Mouse (Mus musculus): Measurements from ENCODE around the gene Luc7l3.
"Not testable (repeated sequence)": the region's sequence is repeated elsewhere in the genome, so short reads cannot be mapped to it uniquely, and the experiment has no call there.

Luc7l3 gene

GRCm38 (mm10) chr11:94294996-94295845 is 26.6 kb downstream of the Luc7l3 start:
- DNase-seq (ENCODE audit: low spot score): no peak

GRCm38 (mm10) chr11:94290062-94290740 is 31.6 kb downstream of the Luc7l3 start:
- peak; percentile 82 for DNase-seq (ENCODE audit: low spot score)

- no peak for DNase-seq (ENCODE audit: low spot score)
Measured at GRCm38 (mm10) chr11:94287105-94287504, 34.7 kb downstream of the Luc7l3 start.

GRCm38 (mm10) chr11:94285886-94286574 is 35.8 kb downstream of the Luc7l3 start:
- DNase-seq (ENCODE audit: low spot score): no peak

GRCm38 (mm10) chr11:94283536-94284099 is 38.2 kb downstream of the Luc7l3 start:
- no peak for DNase-seq (ENCODE audit: low spot score)

- DNase-seq (ENCODE audit: low spot score): no peak
Measured at GRCm38 (mm10) chr11:94282291-94282690, 39.5 kb downstream of the Luc7l3 start.

- DNase-seq (ENCODE audit: low spot score): no peak
Measured at GRCm38 (mm10) chr11:94281199-94282181, 40.3 kb downstream of the Luc7l3 start, which contains the start of gene Gm21885. Gene Gm21885 (plus strand): TSS chr11:94281873.

GRCm38 (mm10) chr11:94276869-94277337 is 44.9 kb downstream of the Luc7l3 start:
- peak; percentile 89 for DNase-seq (ENCODE audit: low spot score)

- DNase-seq (ENCODE audit: low spot score): no peak
Measured at GRCm38 (mm10) chr11:94275686-94276085, 46.1 kb downstream of the Luc7l3 start.

- no peak for DNase-seq (ENCODE audit: low spot score)
Measured at GRCm38 (mm10) chr11:94275226-94275625, 46.6 kb downstream of the Luc7l3 start.

GRCm38 (mm10) chr11:94274206-94274867 is 47.5 kb downstream of the Luc7l3 start:
- DNase-seq (ENCODE audit: low spot score): peak; percentile 69

- DNase-seq (ENCODE audit: low spot score): no peak
Measured at GRCm38 (mm10) chr11:94272960-94273927, 48.5 kb downstream of the Luc7l3 start.

GRCm38 (mm10) chr11:94271015-94271414 is 50.8 kb downstream of the Luc7l3 start:
- DNase-seq (ENCODE audit: low spot score): no peak

GRCm38 (mm10) chr11:94269906-94270305 is 51.9 kb downstream of the Luc7l3 start:
- no peak for DNase-seq (ENCODE audit: low spot score)

GRCm38 (mm10) chr11:94268761-94269160 is 53.0 kb downstream of the Luc7l3 start:
- DNase-seq (ENCODE audit: low spot score): no peak

GRCm38 (mm10) chr11:94266155-94266554 is 55.6 kb downstream of the Luc7l3 start:
- DNase-seq (ENCODE audit: low spot score): not testable (repeated sequence)

- DNase-seq (ENCODE audit: low spot score): no peak
Measured at GRCm38 (mm10) chr11:94265134-94265785, 56.5 kb downstream of the Luc7l3 start.

- peak; percentile 67 for DNase-seq (ENCODE audit: low spot score)
Measured at GRCm38 (mm10) chr11:94261585-94262370, 60.0 kb downstream of the Luc7l3 start.
